Mouse (Mus musculus) cerebellum, adult 2 months (tissue): Measurements from ENCODE around the gene Colec11. TPM values are rescaled to one million over a fixed set of nuclear protein-coding genes. Genes with fewer than 3 reads are reported as not detected.
A peak's percentile ranks its signal among the peaks of the same experiment; 100 is the strongest.

Source experiments
- DNase-seq, 2 experiments: peaks; one replicate each; pipeline ENCODE4 v3.0.0; 2021
- H3K27ac ChIP-seq: fragments of 200-500 bp; 2 replicates; pipeline ENCODE4 v1.5.1; 2012; ENCODE audit warnings: low read length, control low read depth, inconsistent platforms; ENCODE audit not compliant: insufficient read depth
- H3K27me3 ChIP-seq: fragments of 200-500 bp; 2 replicates; pipeline ENCODE4 v1.6.1; 2012; ENCODE audit warnings: inconsistent platforms, mild to moderate bottlenecking, low read length, moderate library complexity; ENCODE audit not compliant: control insufficient read depth, insufficient read depth
- H3K4me1 ChIP-seq: fragments of 200-500 bp; 2 replicates; pipeline ENCODE4 v1.6.1; 2011; ENCODE audit warnings: low read length; ENCODE audit not compliant: control insufficient read depth, insufficient read depth
- H3K4me3 ChIP-seq: fragments of 200-500 bp; replicated peaks from 2 replicates; pipeline ENCODE3; 2011; ENCODE audit warnings: mild to moderate bottlenecking, low read depth, low read length, control low read depth; ENCODE audit not compliant: insufficient read depth
- CTCF ChIP-seq: fragments of 200-500 bp; IDR thresholded peaks from 2 replicates; pipeline ENCODE4 v1.5.1; 2011; ENCODE audit warnings: low read depth, mild to moderate bottlenecking, control low read depth, low read length, moderate library complexity, borderline replicate concordance; ENCODE audit not compliant: insufficient read depth
- POLR2A ChIP-seq: fragments of 200-500 bp; IDR thresholded peaks from 2 replicates; pipeline ENCODE4 v1.6.1; 2011; ENCODE audit warnings: low read length, control low read depth, borderline replicate concordance; ENCODE audit not compliant: insufficient read depth
- WGBS: fragments of 180-500 bp; shearing (Covaris S2); methylation state at CpG from one replicate; pipeline ENCODE4 v1.1.7; 2018; 5-methylcytosine and 5-hydroxymethylcytosine counted together
- polyA plus RNA-seq: library from polyadenylated mRNA; depleted of rRNA; stranded (reverse); fragments of >200 nt; gene quantifications from 2 replicates; pipeline ENCODE4 v1.2.3, GENCODE M21; 2012; rRNA removed

Colec11 gene
- polyA plus RNA-seq, 1 experiment, result 1.0 TPM

- no peak overlapping the region for H3K4me3 ChIP-seq
- no peaks in the 10 kb centered on the region for H3K27me3 ChIP-seq
- H3K4me1 ChIP-seq, result no peaks in the 10 kb centered on the region
- no peak overlapping the region for H3K27ac ChIP-seq
- 41% methylated on average over 4 of the region's 4 CpGs for WGBS
- no peak for DNase-seq
- peak; percentile 17; the same call in 1 of the 2 replicates for TF ChIP-seq CTCF
- no peak for TF ChIP-seq POLR2A
Measured at GRCm38 (mm10) chr12:28579132-28579531, 44.0 kb downstream of the Colec11 start.

- 20% methylated on average over 3 of the region's 3 CpGs for WGBS
- Histone ChIP-seq H3K4me1 (no peaks in the 10 kb centered on the region), H3K27ac (no peak overlapping the region), H3K27me3 (no peaks in the 10 kb centered on the region), H3K4me3 (no peak overlapping the region)
- DNase-seq, result no peak
- TF ChIP-seq POLR2A (no peak), CTCF (no peak)
Measured at GRCm38 (mm10) chr12:28578147-28578546, 45.0 kb downstream of the Colec11 start.

- WGBS, result 73% methylated on average over 6 of the region's 6 CpGs
- no peak for TF ChIP-seq CTCF
- no peak for TF ChIP-seq POLR2A
- H3K27me3 ChIP-seq, result no peaks in the 10 kb centered on the region
- H3K4me1 ChIP-seq, result no peaks in the 10 kb centered on the region
- H3K4me3 ChIP-seq, result no peak overlapping the region
- H3K27ac ChIP-seq, result no peak overlapping the region
- DNase-seq, result no peak
Measured at GRCm38 (mm10) chr12:28575366-28576070, 47.7 kb downstream of the Colec11 start.

GRCm38 (mm10) chr12:28572241-28572640 is 50.9 kb downstream of the Colec11 start:
- Histone ChIP-seq H3K4me3 (no peak overlapping the region), H3K4me1 (no peaks in the 10 kb centered on the region), H3K27me3 (no peaks in the 10 kb centered on the region), H3K27ac (no peak overlapping the region)
- TF ChIP-seq CTCF (no peak), POLR2A (no peak)
- 80% methylated on average over 2 of the region's 2 CpGs for WGBS
- no peak for DNase-seq

- 78% methylated on average over 15 of the region's 15 CpGs for WGBS
- no peak for DNase-seq
- TF ChIP-seq POLR2A (no peak), CTCF (no peak)
- H3K27ac ChIP-seq, result no peak within 1 kb of the TSS
- H3K4me3 ChIP-seq, result no peak within 1 kb of the TSS
- no peaks in the 10 kb centered on the region; the same call in 1 of the 2 replicates for H3K27me3 ChIP-seq
- H3K4me1 ChIP-seq, result no peaks in the 10 kb centered on the region
Measured at GRCm38 (mm10) chr12:28552299-28552698, 70.9 kb downstream of the Colec11 start, which contains the start of gene Dcdc2c. Gene Dcdc2c, minus strand, starts transcription at chr12:28552399.

GRCm38 (mm10) chr12:28551775-28552174 is 71.4 kb downstream of the Colec11 start:
- no peak overlapping the region for H3K27ac ChIP-seq
- H3K27me3 ChIP-seq, result no peaks in the 10 kb centered on the region; the same call in 1 of the 2 replicates
- TF ChIP-seq CTCF, result no peak
- TF ChIP-seq POLR2A, result no peak
- no peaks in the 10 kb centered on the region for H3K4me1 ChIP-seq
- DNase-seq, result no peak
- 71% methylated on average over 18 of the region's 18 CpGs for WGBS
- H3K4me3 ChIP-seq, result no peak overlapping the region

GRCm38 (mm10) chr12:28548887-28549286 is 74.3 kb downstream of the Colec11 start:
- no peak overlapping the region for H3K4me3 ChIP-seq
- H3K27ac ChIP-seq, result no peak overlapping the region
- H3K27me3 ChIP-seq, result no peaks in the 10 kb centered on the region
- H3K4me1 ChIP-seq, result no peaks in the 10 kb centered on the region
- WGBS, result 32% methylated on average over 4 of the region's 4 CpGs
- TF ChIP-seq CTCF, result no peak
- TF ChIP-seq POLR2A, result no peak
- no peak for DNase-seq

Other genes with a start within 250 kb of the Colec11 start
- not detected in 2 replicates for gene Dcdc2c, start 71.0 kb downstream of the Colec11 start, polyA plus RNA-seq
- not detected in 2 replicates for gene Allc, start 40.9 kb downstream of the Colec11 start, polyA plus RNA-seq
- gene Rps7, start 12.6 kb upstream of the Colec11 start, polyA plus RNA-seq, result 299 and 310 TPM in 2 replicates
- gene Rnaseh1, start 26.2 kb upstream of the Colec11 start, polyA plus RNA-seq, result 17.5 and 19.6 TPM in 2 replicates
- gene Adi1, start 51.9 kb upstream of the Colec11 start, polyA plus RNA-seq, result 60.5 and 67.3 TPM in 2 replicates
- 49.4 and 50.8 TPM in 2 replicates for gene Trappc12, start 127.1 kb upstream of the Colec11 start, polyA plus RNA-seq
- 40.6 and 42.2 TPM in 2 replicates for gene Eipr1, start 128.4 kb upstream of the Colec11 start, polyA plus RNA-seq